Mouse (Mus musculus) MEL (cell line): ENCODE measurements around the gene Tuba4a. TPM values are rescaled to one million over a fixed set of nuclear protein-coding genes. Genes with fewer than 3 reads are reported as not detected.

Experiments
- DNase-seq: peaks from one replicate; pipeline ENCODE4 v3.0.0; 2011; ENCODE audit warnings: low read depth, low spot score
- H3K27ac ChIP-seq: 2 replicates; pipeline ENCODE4 v1.5.1; 2012; ENCODE audit warnings: low read depth, mild to moderate bottlenecking, control low read depth, low read length, moderate library complexity; ENCODE audit not compliant: control insufficient read depth
- H3K27me3 ChIP-seq, 2 experiments: fragments of 150-350 bp in 1 of 2; sonication (generic) in 1 of 2; 2 replicates each; pipeline ENCODE4 v1.6.1; 2012; ENCODE audit warnings: low read length in 2 of 2, mild to moderate bottlenecking in 2 of 2, improper control_type of control experiment in 1 of 2, moderate library complexity in 1 of 2; ENCODE audit not compliant: insufficient read depth in 2 of 2, control insufficient read depth in 1 of 2
- H3K36me3 ChIP-seq, 2 experiments: 2 replicates each; pipeline ENCODE4 v1.6.1; 2012 to 2014; ENCODE audit warnings: low read length in 2 of 2, improper control_type of control experiment in 1 of 2, inconsistent platforms in 1 of 2, mild to moderate bottlenecking in 1 of 2; ENCODE audit not compliant: insufficient read depth in 2 of 2, control insufficient read depth in 1 of 2
- H3K4me1 ChIP-seq, 2 experiments: fragments of 150-350 bp in 1 of 2; sonication (generic) in 1 of 2; 2 replicates each; pipeline ENCODE4 v1.6.1; 2012; ENCODE audit warnings: low read length in 2 of 2, improper control_type of control experiment in 1 of 2, mild to moderate bottlenecking in 1 of 2; ENCODE audit not compliant: insufficient read depth in 2 of 2, control insufficient read depth in 1 of 2
- H3K4me3 ChIP-seq, 2 experiments: fragments of 150-350 bp in 1 of 2; sonication (generic) in 1 of 2; 2 replicates each; pipeline ENCODE4 v1.5.1; 2012; ENCODE audit warnings: low read depth in 2 of 2, low read length in 2 of 2, mild to moderate bottlenecking in 2 of 2, moderate library complexity in 2 of 2, control low read depth in 1 of 2, improper control_type of control experiment in 1 of 2; ENCODE audit not compliant: control insufficient read depth in 1 of 2, insufficient read depth in 1 of 2
- H3K79me2 ChIP-seq: 2 replicates; pipeline ENCODE4 v1.6.1; 2012; ENCODE audit warnings: mild to moderate bottlenecking, low read length, moderate library complexity; ENCODE audit not compliant: control insufficient read depth, poor library complexity, insufficient read depth
- H3K9ac ChIP-seq: 2 replicates; pipeline ENCODE4 v1.6.1; 2012; ENCODE audit warnings: low read depth, mild to moderate bottlenecking, control low read depth, low read length, moderate library complexity; ENCODE audit not compliant: control insufficient read depth, poor library complexity, severe bottlenecking
- H3K9me3 ChIP-seq: fragments of 150-350 bp; sonication (generic); replicated peaks from 2 replicates; pipeline ENCODE4 v1.6.1; 2012; ENCODE audit warnings: mild to moderate bottlenecking, low read length, improper control_type of control experiment, moderate library complexity; ENCODE audit not compliant: insufficient read depth
- BHLHE40 ChIP-seq: IDR thresholded peaks from 2 replicates; pipeline ENCODE4 v1.6.1; 2012; ENCODE audit warnings: low read depth, mild to moderate bottlenecking, inconsistent platforms, low read length, improper control_type of control experiment, borderline replicate concordance
- E2F4 ChIP-seq: IDR thresholded peaks from 2 replicates; pipeline ENCODE4 v1.6.1; 2011; ENCODE audit warnings: low read depth, low read length, improper control_type of control experiment, borderline replicate concordance
- ELF1 ChIP-seq: IDR thresholded peaks from 2 replicates; pipeline ENCODE4 v1.6.1; 2014; ENCODE audit warnings: low read depth, mild to moderate bottlenecking, inconsistent platforms, low read length, improper control_type of control experiment, moderate library complexity
- EP300 ChIP-seq, 2 experiments: IDR thresholded peaks; 2 replicates each; pipeline ENCODE4 v1.6.1; 2011; ENCODE audit warnings: improper control_type of control experiment in 2 of 2, low read length in 2 of 2, low read depth in 1 of 2, mild to moderate bottlenecking in 1 of 2
- ETS1 ChIP-seq: IDR thresholded peaks from 2 replicates; pipeline ENCODE4 v1.6.1; 2012; ENCODE audit warnings: low read depth, mild to moderate bottlenecking, inconsistent platforms, low read length, improper control_type of control experiment, moderate library complexity
- GABPA ChIP-seq: IDR thresholded peaks from 2 replicates; pipeline ENCODE4 v1.6.1; 2012; ENCODE audit warnings: low read depth, mild to moderate bottlenecking, inconsistent platforms, low read length, improper control_type of control experiment, moderate library complexity
- JUND ChIP-seq: IDR thresholded peaks from 2 replicates; pipeline ENCODE4 v1.6.1; 2011; ENCODE audit warnings: low read depth, mild to moderate bottlenecking, improper control_type of control experiment, low read length
- KAT2A ChIP-seq: conservative IDR thresholded peaks from 2 replicates; pipeline ENCODE4 v1.6.1; 2012; ENCODE audit warnings: low read depth, low read length, improper control_type of control experiment, inconsistent platforms
- MXI1 ChIP-seq: IDR thresholded peaks from 2 replicates; pipeline ENCODE4 v1.6.1; 2011; ENCODE audit warnings: mild to moderate bottlenecking, low read depth, low read length, improper control_type of control experiment
- MYB ChIP-seq: IDR thresholded peaks from 2 replicates; pipeline ENCODE4 v1.6.1; 2011; ENCODE audit warnings: mild to moderate bottlenecking, low read depth, low read length, improper control_type of control experiment
- NRF1 ChIP-seq: IDR thresholded peaks from 2 replicates; pipeline ENCODE4 v1.6.1; 2014; ENCODE audit warnings: low read depth, mild to moderate bottlenecking, inconsistent platforms, low read length, improper control_type of control experiment, moderate library complexity; ENCODE audit not compliant: poor library complexity, insufficient read depth, severe bottlenecking
- POLR2A ChIP-seq, 2 experiments: IDR thresholded peaks; 2 replicates each; pipeline ENCODE4 v1.6.1; 2011 to 2012; ENCODE audit warnings: low read length in 2 of 2, mild to moderate bottlenecking in 2 of 2, control low read depth in 1 of 2, improper control_type of control experiment in 1 of 2, low read depth in 1 of 2, moderate library complexity in 1 of 2; ENCODE audit not compliant: control insufficient read depth in 1 of 2, insufficient read depth in 1 of 2, poor library complexity in 1 of 2
- POLR2AphosphoS2 ChIP-seq: IDR thresholded peaks from 2 replicates; pipeline ENCODE4 v1.6.1; 2011; ENCODE audit warnings: low read length, improper control_type of control experiment
- POLR2AphosphoS5 ChIP-seq: IDR thresholded peaks from 2 replicates; pipeline ENCODE4 v1.6.1; 2012; ENCODE audit warnings: low read depth, borderline replicate concordance, mild to moderate bottlenecking, inconsistent platforms, low read length, moderate library complexity, mixed read lengths
- RAD21 ChIP-seq: IDR thresholded peaks from 2 replicates; pipeline ENCODE4 v1.6.1; 2011; ENCODE audit warnings: mild to moderate bottlenecking, low read depth, low read length, improper control_type of control experiment
- UBTF ChIP-seq: IDR thresholded peaks from 2 replicates; pipeline ENCODE4 v1.6.1; 2012; ENCODE audit warnings: low read depth, mild to moderate bottlenecking, inconsistent platforms, low read length, improper control_type of control experiment, moderate library complexity, borderline replicate concordance; ENCODE audit not compliant: insufficient read depth
- USF2 ChIP-seq, 2 experiments: IDR thresholded peaks; 2 replicates each; pipeline ENCODE4 v1.6.1; 2011 to 2012; ENCODE audit warnings: improper control_type of control experiment in 2 of 2, low read length in 2 of 2, borderline replicate concordance in 1 of 2, inconsistent platforms in 1 of 2, low read depth in 1 of 2, mild to moderate bottlenecking in 1 of 2; ENCODE audit not compliant: insufficient read depth in 1 of 2
- ZC3H11A ChIP-seq: IDR thresholded peaks from 2 replicates; pipeline ENCODE4 v1.6.1; 2012; ENCODE audit warnings: low read depth, mild to moderate bottlenecking, inconsistent platforms, low read length, improper control_type of control experiment
- ZKSCAN1 ChIP-seq: IDR thresholded peaks from 2 replicates; pipeline ENCODE4 v1.6.1; 2012; ENCODE audit warnings: low read depth, mild to moderate bottlenecking, inconsistent platforms, low read length, improper control_type of control experiment, moderate library complexity
- ZMIZ1 ChIP-seq: IDR thresholded peaks from 2 replicates; pipeline ENCODE4 v1.6.1; 2012; ENCODE audit warnings: low read depth, mild to moderate bottlenecking, inconsistent platforms, low read length, improper control_type of control experiment, moderate library complexity
- ZNF384 ChIP-seq: IDR thresholded peaks from 2 replicates; pipeline ENCODE4 v1.6.1; 2012; ENCODE audit warnings: low read depth, mild to moderate bottlenecking, inconsistent platforms, low read length, improper control_type of control experiment
- polyA plus RNA-seq, 2 experiments: library from polyadenylated mRNA; stranded (reverse) in 1 of 2; unstranded in 1 of 2; fragments of >175 nt in 1 of 2; fragments of >200 nt in 1 of 2; gene quantifications; 2 replicates each; pipeline versions ENCODE4 v1.2.1 to v1.2.4; 2012; ENCODE audit warnings: low replicate concordance in 2 of 2, low read depth in 1 of 2; ENCODE audit not compliant: insufficient read length in 2 of 2, insufficient read depth in 1 of 2, missing spikeins in 1 of 2
- total RNA-seq: library from RNA; depleted of rRNA; stranded (reverse); fragments of 300-350 nt; gene quantifications from 2 replicates; pipeline ENCODE4 v1.2.3, GENCODE M21; 2012

The Tuba4a gene
- total and polyA plus RNA-seq, 3 experiments: 385 to 439 TPM; not detected in 1

- TF ChIP-seq POLR2AphosphoS5: no peak
- TF ChIP-seq RAD21: no peak
- no peak; the same call in 1 of the 2 replicates for TF ChIP-seq KAT2A
Measured at GRCm38 (mm10) chr1:75208967-75209678, 10.5 kb downstream of the Tuba4a start (continued).

GRCm38 (mm10) chr1:75201236-75201635 is 18.4 kb downstream of the Tuba4a start:
- no peak for DNase-seq
- no peaks in the 10 kb centered on the region for H3K27me3 ChIP-seq
- no peak overlapping the region for H3K9ac ChIP-seq
- H3K9me3 ChIP-seq: no peaks in the 10 kb centered on the region
- no peak for TF ChIP-seq POLR2AphosphoS5
- no peak for TF ChIP-seq KAT2A
- no peak for TF ChIP-seq ETS1
- no peak for TF ChIP-seq BHLHE40
- no peak for TF ChIP-seq E2F4
- TF ChIP-seq ZMIZ1: no peak
- TF ChIP-seq ZC3H11A: no peak
- TF ChIP-seq GABPA: no peak
- TF ChIP-seq POLR2AphosphoS2: no peak
- no peak for TF ChIP-seq MXI1
- no peak for TF ChIP-seq JUND
- TF ChIP-seq UBTF: no peak
- TF ChIP-seq EP300 (IDR thresholded peaks at IDR 0.05; ENCODE audit: low read depth in 1 of 2, low read length in 2 of 2): no peak
- no peak for TF ChIP-seq NRF1
- TF ChIP-seq POLR2A (IDR thresholded peaks at IDR 0.05; ENCODE audit: control insufficient read depth in 1 of 2, insufficient read depth in 1 of 2, low read depth in 1 of 2, low read length in 2 of 2, poor library complexity in 1 of 2): no peak
- TF ChIP-seq ZNF384: no peak
- no peak for TF ChIP-seq MYB
- no peak for TF ChIP-seq USF2 (IDR thresholded peaks at IDR 0.05; ENCODE audit: borderline replicate concordance in 1 of 2, insufficient read depth in 1 of 2, low read depth in 1 of 2, low read length in 2 of 2)
- no peak for TF ChIP-seq ELF1
- TF ChIP-seq ZKSCAN1: no peak
- TF ChIP-seq, all 39 proteins: peak for 0
- no peaks in the 10 kb centered on the region for H3K79me2 ChIP-seq
- no peaks in the 10 kb centered on the region; a peak in 1 of 4 replicates for H3K36me3 ChIP-seq
- H3K4me3 ChIP-seq: no peak overlapping the region
- no peak overlapping the region for H3K27ac ChIP-seq
- no peaks in the 10 kb centered on the region for H3K4me1 ChIP-seq
